In the genomic region with DNA sequence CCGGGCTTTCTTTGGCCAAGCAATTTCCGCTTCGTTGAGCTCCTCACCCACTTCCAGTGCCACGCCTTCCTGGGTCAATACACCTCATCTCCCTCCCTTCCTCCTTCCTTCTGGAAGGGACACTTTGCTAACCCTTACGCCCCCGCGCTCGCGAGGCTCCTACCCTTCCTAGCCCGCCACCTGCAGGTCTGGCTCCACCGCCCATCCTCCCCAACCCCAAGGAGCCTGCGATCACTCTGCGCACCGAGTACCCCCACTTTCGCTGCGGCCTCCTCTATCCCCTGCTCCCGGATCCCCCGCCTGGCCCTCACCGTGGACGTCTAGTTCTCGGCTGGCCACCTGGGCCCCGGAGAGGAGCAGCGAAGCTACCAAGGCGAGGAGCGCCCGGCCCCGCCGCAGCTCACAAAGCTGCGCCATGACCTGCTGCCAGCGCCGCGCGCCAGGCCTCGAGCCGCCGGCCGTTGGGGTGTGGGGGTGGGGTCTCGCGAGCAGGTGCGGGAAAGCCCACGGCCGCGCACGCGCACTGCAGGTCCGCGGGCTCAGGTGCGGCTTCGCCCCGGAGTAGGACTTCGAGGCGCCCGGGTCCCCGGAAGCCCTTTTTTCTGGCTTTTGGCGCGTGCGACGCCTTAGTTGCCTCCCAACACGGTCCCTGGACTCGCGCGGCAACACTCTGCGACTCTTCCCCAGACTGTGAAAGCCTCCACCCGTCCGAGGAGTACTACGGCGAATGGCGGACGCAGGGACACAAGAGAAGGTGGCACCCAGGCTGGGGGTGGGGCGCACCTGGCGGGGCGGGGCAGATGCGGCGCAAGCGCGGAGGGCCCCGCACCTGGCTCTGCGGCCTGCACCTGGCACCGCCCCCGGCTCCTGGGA, we compare ENCODE assay signal across 8 mouse cellular contexts. TPM values are rescaled to one million over a fixed set of nuclear protein-coding genes. Genes with fewer than 3 reads are reported as not detected.
DNase-seq lines count a peak whose midpoint lies in the region; ATAC-seq and TF ChIP-seq lines count a peak whose summit lies in the region.

A gene (minus strand): TSS at position 712 of the 873 bp plus-strand sequence.

- H3K4me3 ChIP-seq in bone marrow, adult 2 months (replicated peaks; ENCODE audit: control insufficient read depth, low read depth, low read length), result peak within 1 kb of the TSS; percentile 75
- peak within 1 kb of the TSS; percentile 50 for H3K4me3 ChIP-seq in forebrain, postnatal 0 days (ENCODE audit: low read depth, low read length)
- H3K4me3 ChIP-seq in intestine, embryonic 14.5 days (ENCODE audit: low read depth, low read length), result peak within 1 kb of the TSS; percentile 53
- peak within 1 kb of the TSS; percentile 41 for H3K4me3 ChIP-seq in limb, embryonic 11.5 days (ENCODE audit: low read depth, low read length)
- H3K4me3 ChIP-seq in midbrain, embryonic 13.5 days (replicated peaks), result peak within 1 kb of the TSS; percentile 59

- no peaks in the 10 kb centered on the region for H3K9me3 ChIP-seq in forebrain, postnatal 0 days (ENCODE audit: low read length)
- no peaks in the 10 kb centered on the region for H3K9me3 ChIP-seq in intestine, embryonic 14.5 days (ENCODE audit: control insufficient read depth, low read length)
- H3K9me3 ChIP-seq in limb, embryonic 11.5 days (ENCODE audit: control insufficient read depth, low read length), result no peaks in the 10 kb centered on the region
- no peaks in the 10 kb centered on the region for H3K9me3 ChIP-seq in midbrain, embryonic 13.5 days

- WGBS in bone marrow, adult 2 months, result under 1% methylated on average over 80 of the region's 80 CpGs
- WGBS in forebrain, postnatal 0 days, result under 1% methylated on average over 78 of the region's 80 CpGs
- WGBS in intestine, embryonic 14.5 days, result under 1% methylated on average over 80 of the region's 80 CpGs
- WGBS in limb, embryonic 11.5 days, result under 1% methylated on average over 74 of the region's 80 CpGs
- WGBS in midbrain, embryonic 13.5 days, result under 1% methylated on average over 77 of the region's 80 CpGs

- TF ChIP-seq CTCF in bone marrow, adult 2 months (IDR thresholded peaks at IDR 0.05; ENCODE audit: control insufficient read depth, insufficient read depth, low read length), result no peak
- peak; percentile 42 for TF ChIP-seq CTCF in forebrain, postnatal 0 days (IDR thresholded peaks at IDR 0.05; ENCODE audit: low read depth)

- no peaks in the 10 kb centered on the region; the same call in 1 of the 2 replicates for H3K4me1 ChIP-seq in bone marrow, adult 2 months (ENCODE audit: control insufficient read depth, insufficient read depth, low read length)
- no peaks in the 10 kb centered on the region for H3K4me1 ChIP-seq in forebrain, postnatal 0 days (ENCODE audit: insufficient read depth)
- H3K4me1 ChIP-seq in intestine, embryonic 14.5 days (replicated peaks; ENCODE audit: control insufficient read depth, insufficient read depth, low read length), result peaks cover 8% of the 10 kb centered on the region; the same call in 1 of the 2 replicates
- H3K4me1 ChIP-seq in limb, embryonic 11.5 days (ENCODE audit: control insufficient read depth, insufficient read depth, low read length), result no peaks in the 10 kb centered on the region
- H3K4me1 ChIP-seq in midbrain, embryonic 13.5 days (replicated peaks), result peaks cover 17% of the 10 kb centered on the region

- no peak for TF ChIP-seq POLR2A in bone marrow, adult 2 months (IDR thresholded peaks at IDR 0.05; ENCODE audit: borderline replicate concordance, control insufficient read depth, low read depth, low read length)

- no peaks in the 10 kb centered on the region for H3K36me3 ChIP-seq in forebrain, postnatal 0 days (ENCODE audit: insufficient read depth)
- no peaks in the 10 kb centered on the region for H3K36me3 ChIP-seq in intestine, embryonic 14.5 days (ENCODE audit: control insufficient read depth, insufficient read depth, low read length)
- no peaks in the 10 kb centered on the region for H3K36me3 ChIP-seq in limb, embryonic 11.5 days (ENCODE audit: control insufficient read depth, insufficient read depth, low read length)
- H3K36me3 ChIP-seq in midbrain, embryonic 13.5 days, result no peaks in the 10 kb centered on the region

- no peak for DNase-seq in frontal cortex, adult 2 months (ENCODE audit: extremely low spot score in 1 of 2, low spot score in 1 of 2)
- DNase-seq in frontal cortex, postnatal 36 days (ENCODE audit: low spot score in 2 of 2), result no peak
- DNase-seq in forebrain, postnatal 0 days, result peak; percentile 71
- DNase-seq in intestine, embryonic 14.5 days (ENCODE audit: low spot score), result peak; percentile 91
- peak; percentile 78 for DNase-seq in limb, embryonic 11.5 days (ENCODE audit: low spot score)
- DNase-seq in spleen, postnatal 4 days (ENCODE audit: low spot score in 2 of 2), result peak; percentile 54 to 81

- peak within 1 kb of the TSS; percentile 95 for H3K4me2 ChIP-seq in forebrain, postnatal 0 days (ENCODE audit: low read depth)
- H3K4me2 ChIP-seq in intestine, embryonic 14.5 days (ENCODE audit: low read length), result peak within 1 kb of the TSS; percentile 88
- H3K4me2 ChIP-seq in limb, embryonic 11.5 days (ENCODE audit: low read depth, severe bottlenecking), result peak within 1 kb of the TSS; percentile 98
- peak within 1 kb of the TSS; percentile 97 for H3K4me2 ChIP-seq in midbrain, embryonic 13.5 days (replicated peaks)

- peak; percentile 74 for ATAC-seq in forebrain, postnatal 0 days
- peak; percentile 91 for ATAC-seq in intestine, embryonic 14.5 days (replicated peaks; ENCODE audit: low FRiP score, low TSS enrichment, low read depth)
- ATAC-seq in limb, embryonic 11.5 days (ENCODE audit: insufficient number of reproducible peaks, low FRiP score, low TSS enrichment, low read depth), result peak; percentile 77
- peak; percentile 79 for ATAC-seq in midbrain, embryonic 13.5 days

- H3K9ac ChIP-seq in forebrain, postnatal 0 days, result peak within 1 kb of the TSS; percentile 62
- H3K9ac ChIP-seq in intestine, embryonic 14.5 days (ENCODE audit: low read length), result peak within 1 kb of the TSS; percentile 65
- peak within 1 kb of the TSS; percentile 77 for H3K9ac ChIP-seq in limb, embryonic 11.5 days (ENCODE audit: low read length)
- peak within 1 kb of the TSS; percentile 68 for H3K9ac ChIP-seq in midbrain, embryonic 13.5 days (replicated peaks)

- no peaks in the 10 kb centered on the region; the same call in 1 of the 2 replicates for H3K27me3 ChIP-seq in forebrain, postnatal 0 days (ENCODE audit: insufficient read depth, low read length)
- H3K27me3 ChIP-seq in intestine, embryonic 14.5 days (replicated peaks; ENCODE audit: control insufficient read depth, insufficient read depth, low read length), result peaks cover 8% of the 10 kb centered on the region
- peaks cover 12% of the 10 kb centered on the region for H3K27me3 ChIP-seq in limb, embryonic 11.5 days (ENCODE audit: control insufficient read depth, insufficient read depth, low read length)
- peaks cover 45% of the 10 kb centered on the region for H3K27me3 ChIP-seq in midbrain, embryonic 13.5 days

- peak within 1 kb of the TSS; percentile 5 for H3K27ac ChIP-seq in bone marrow, adult 2 months (ENCODE audit: control insufficient read depth, insufficient read depth, low read depth, low read length, poor library complexity)
- H3K27ac ChIP-seq in forebrain, postnatal 0 days (ENCODE audit: low read depth, low read length), result no peak within 1 kb of the TSS
- peak within 1 kb of the TSS; percentile 66 for H3K27ac ChIP-seq in intestine, embryonic 14.5 days (ENCODE audit: low read depth)
- H3K27ac ChIP-seq in limb, embryonic 11.5 days (replicated peaks; ENCODE audit: low read depth, low read length), result no peak within 1 kb of the TSS
- H3K27ac ChIP-seq in midbrain, embryonic 13.5 days, result no peak within 1 kb of the TSS

RNA-seq across cellular contexts. Expression of the gene that starts here (rescaled TPM):
- 20.3 and 21.4 TPM in 2 replicates for polyA plus RNA-seq in frontal cortex, adult 2 months (2012; rRNA removed)
- polyA plus RNA-seq in bone marrow, adult 2 months (2011; ENCODE audit: insufficient read depth, insufficient read length, low replicate concordance, missing spikeins), result 17.2 and 35.7 TPM in 2 replicates
- total RNA-seq in forebrain, postnatal 0 days (2014; rRNA removed), result 32.3 and 36.7 TPM in 2 replicates
- 94.6 and 127 TPM in 2 replicates for polyA plus RNA-seq in forebrain, postnatal 0 days (2015; fragmentation: Nextera tagmentation; extraction: Ambion mirVana)
- 470 and 522 TPM in 2 replicates for polyA plus RNA-seq in intestine, embryonic 14.5 days (2014; fragmentation: Nextera tagmentation; extraction: Ambion mirVana)
- polyA plus RNA-seq in limb, embryonic 11.5 days (2014; fragmentation: Nextera tagmentation; extraction: Ambion mirVana), result 75.1 and 80.7 TPM in 2 replicates
- 26.1 and 28.7 TPM in 2 replicates for polyA plus RNA-seq in midbrain, embryonic 13.5 days (2015; fragmentation: Nextera tagmentation; extraction: Ambion mirVana)

Comparison
In these comparisons a context has a peak if more than half of its experiments do, and no peak if none do; other contexts are left out.
1. DNase-seq: peak in forebrain, postnatal 0 days (single experiment), intestine, embryonic 14.5 days (single experiment), limb, embryonic 11.5 days (single experiment) and spleen, postnatal 4 days (2 of 2); none in frontal cortex, adult 2 months (0 of 2) and frontal cortex, postnatal 36 days (0 of 2).
2. H3K27ac ChIP-seq: peak in bone marrow, adult 2 months (single experiment) and intestine, embryonic 14.5 days (single experiment); none in forebrain, postnatal 0 days (single experiment), limb, embryonic 11.5 days (single experiment) and midbrain, embryonic 13.5 days (single experiment).
3. Peak in every context shown above with its lines, with median percentiles within 50 percentile points of each other: H3K4me3 ChIP-seq, ATAC-seq, H3K4me2 ChIP-seq and H3K9ac ChIP-seq.